Mouse (Mus musculus) kidney, postnatal 0 days (tissue): ENCODE measurements around the gene Nelfa. TPM values are rescaled to one million over a fixed set of nuclear protein-coding genes. Genes with fewer than 3 reads are reported as not detected.

Experiments
- ATAC-seq: fragments of 200-750 bp; cut with Nextera tagmentation; replicated peaks from 2 replicates; pipeline ENCODE4 v1.8.0; 2017; ENCODE audit warnings: low read depth, moderate number of reproducible peaks, moderate TSS enrichment, moderate library complexity; ENCODE audit not compliant: low FRiP score
- DNase-seq: peaks from one replicate; pipeline ENCODE4 v3.0.0-alpha.2; 2016; ENCODE audit warnings: low spot score
- H3K27ac ChIP-seq: fragments of 300-500 bp; sonication (generic); 2 replicates; pipeline ENCODE4 v1.5.1; 2014; ENCODE audit warnings: mild to moderate bottlenecking
- H3K27me3 ChIP-seq: fragments of 300-500 bp; sonication (generic); 2 replicates; pipeline ENCODE4 v1.6.1; 2014; ENCODE audit warnings: low read length, mixed read lengths; ENCODE audit not compliant: insufficient read depth
- H3K36me3 ChIP-seq: fragments of 300-500 bp; sonication (generic); 2 replicates; pipeline ENCODE4 v1.6.1; 2014; ENCODE audit warnings: low read length, mixed read lengths; ENCODE audit not compliant: insufficient read depth
- H3K4me1 ChIP-seq: fragments of 300-500 bp; sonication (generic); replicated peaks from 2 replicates; pipeline ENCODE4 v1.6.1; 2014; ENCODE audit warnings: antibody characterized with exemption, low read length, mixed read lengths; ENCODE audit not compliant: insufficient read depth
- H3K4me2 ChIP-seq: fragments of 300-500 bp; sonication (generic); 2 replicates; pipeline ENCODE4 v1.6.1; 2014; ENCODE audit warnings: mild to moderate bottlenecking, low read length, moderate library complexity, mixed read lengths
- H3K4me3 ChIP-seq: fragments of 300-500 bp; sonication (generic); replicated peaks from 2 replicates; pipeline ENCODE4 v1.5.1; 2014; ENCODE audit warnings: low read depth, low read length
- H3K9ac ChIP-seq: fragments of 300-500 bp; sonication (generic); 2 replicates; pipeline ENCODE4 v1.6.1; 2014; ENCODE audit warnings: low read depth, low read length
- H3K9me3 ChIP-seq: fragments of 300-500 bp; sonication (generic); replicated peaks from 2 replicates; pipeline ENCODE4 v1.6.1; 2016; ENCODE audit warnings: low read length, inconsistent platforms, mixed read lengths
- CTCF ChIP-seq: IDR thresholded peaks from 2 replicates; pipeline ENCODE4 v1.5.1; 2016; ENCODE audit warnings: antibody characterized with exemption, low read depth, mild to moderate bottlenecking, moderate library complexity
- WGBS: fragments of 180-500 bp; shearing (Covaris S2); extraction: QIAGEN DNeasy Blood & Tissue Kit; methylation state at CpG from one replicate; pipeline ENCODE4 v1.1.7; 2014; 5-methylcytosine and 5-hydroxymethylcytosine counted together
- polyA plus RNA-seq: library from polyadenylated mRNA; unstranded; fragments of >200 nt; fragmentation: Nextera tagmentation; extraction: Ambion mirVana; gene quantifications from 2 replicates; pipeline ENCODE4 v1.2.1, GENCODE M21; 2015

Gene Nelfa
- polyA plus RNA-seq, 1 experiment from 2014 or later = 41.0 TPM

GRCm38 (mm10) chr5:33895116-33895515 lies 41.1 kb downstream of the Nelfa start:
- H3K27ac ChIP-seq = no peak overlapping the region
- H3K9me3 ChIP-seq = no peaks in the 10 kb centered on the region
- no peak for TF ChIP-seq CTCF

GRCm38 (mm10) chr5:33893406-33893805 lies 42.8 kb downstream of the Nelfa start:
- peaks cover 62% of the 10 kb centered on the region for H3K36me3 ChIP-seq
- no peak overlapping the region for H3K27ac ChIP-seq
- no peak for TF ChIP-seq CTCF
- ATAC-seq (no peak), DNase-seq (no peak)
- 87% methylated on average over 6 of the region's 6 CpGs for WGBS
- H3K4me3 ChIP-seq = no peak overlapping the region
- H3K9me3 ChIP-seq = no peaks in the 10 kb centered on the region
- no peak overlapping the region for H3K9ac ChIP-seq
- no peaks in the 10 kb centered on the region for H3K4me1 ChIP-seq
- no peak overlapping the region for H3K4me2 ChIP-seq
- no peaks in the 10 kb centered on the region for H3K27me3 ChIP-seq

More at GRCm38 (mm10) chr5:33895116-33895515, 41.1 kb downstream of the Nelfa start:
- no peak overlapping the region for H3K4me3 ChIP-seq
- peaks cover 78% of the 10 kb centered on the region for H3K36me3 ChIP-seq
- H3K27me3 ChIP-seq = no peaks in the 10 kb centered on the region
- no peak overlapping the region for H3K9ac ChIP-seq
- no peaks in the 10 kb centered on the region for H3K4me1 ChIP-seq
- no peak overlapping the region for H3K4me2 ChIP-seq
- no peak for DNase-seq
- 66% methylated on average over 9 of the region's 9 CpGs for WGBS
- ATAC-seq = no peak; the same call in 1 of the 2 replicates

GRCm38 (mm10) chr5:33881118-33881517 lies 55.1 kb downstream of the Nelfa start:
- no peaks in the 10 kb centered on the region for H3K27me3 ChIP-seq
- WGBS = 93% methylated on average over 4 of the region's 4 CpGs
- DNase-seq (no peak), ATAC-seq (no peak)
- H3K27ac ChIP-seq = no peak overlapping the region
- H3K4me3 ChIP-seq = no peak overlapping the region
- no peak overlapping the region for H3K9ac ChIP-seq
- H3K4me2 ChIP-seq = no peak overlapping the region
- peaks cover 61% of the 10 kb centered on the region for H3K36me3 ChIP-seq
- no peak for TF ChIP-seq CTCF
- no peaks in the 10 kb centered on the region for H3K9me3 ChIP-seq
- no peaks in the 10 kb centered on the region for H3K4me1 ChIP-seq

- Histone ChIP-seq H3K9me3 (no peaks in the 10 kb centered on the region), H3K4me3 (no peak overlapping the region), H3K36me3 (peaks cover 31% of the 10 kb centered on the region; the same call in 1 of the 2 replicates), H3K9ac (no peak overlapping the region), H3K27ac (no peak overlapping the region), H3K4me2 (no peak overlapping the region), H3K4me1 (no peaks in the 10 kb centered on the region), H3K27me3 (no peaks in the 10 kb centered on the region)
- 91% methylated on average over 1 of the region's 1 CpGs for WGBS
- DNase-seq (no peak), ATAC-seq (no peak)
- TF ChIP-seq CTCF = no peak
Observed at GRCm38 (mm10) chr5:33875472-33875871, 60.7 kb downstream of the Nelfa start.

- Histone ChIP-seq H3K4me2 (no peak overlapping the region), H3K36me3 (peaks cover 39% of the 10 kb centered on the region), H3K9ac (no peak overlapping the region), H3K4me3 (no peak overlapping the region), H3K9me3 (no peaks in the 10 kb centered on the region), H3K27ac (no peak overlapping the region), H3K27me3 (no peaks in the 10 kb centered on the region), H3K4me1 (no peaks in the 10 kb centered on the region)
- no peak for ATAC-seq
- TF ChIP-seq CTCF = no peak
- DNase-seq = no peak
Observed at GRCm38 (mm10) chr5:33857693-33858092, 78.5 kb downstream of the Nelfa start.

GRCm38 (mm10) chr5:33854019-33854418 lies 82.2 kb downstream of the Nelfa start:
- H3K4me3 ChIP-seq = no peak overlapping the region
- H3K36me3 ChIP-seq = peaks cover 29% of the 10 kb centered on the region
- no peaks in the 10 kb centered on the region for H3K27me3 ChIP-seq
- no peak overlapping the region for H3K4me2 ChIP-seq
- no peak overlapping the region for H3K9ac ChIP-seq
- H3K4me1 ChIP-seq = no peaks in the 10 kb centered on the region
- H3K9me3 ChIP-seq = no peaks in the 10 kb centered on the region
- TF ChIP-seq CTCF = peak; percentile 30; the same call in 1 of the 2 replicates
- 82% methylated on average over 2 of the region's 2 CpGs for WGBS
- DNase-seq (no peak), ATAC-seq (no peak)
- H3K27ac ChIP-seq = no peak overlapping the region

- Histone ChIP-seq H3K36me3 (peaks cover 23% of the 10 kb centered on the region), H3K9me3 (no peaks in the 10 kb centered on the region), H3K27me3 (no peaks in the 10 kb centered on the region), H3K4me2 (no peak overlapping the region), H3K27ac (no peak overlapping the region), H3K4me3 (no peak overlapping the region), H3K9ac (no peak overlapping the region), H3K4me1 (no peaks in the 10 kb centered on the region)
- DNase-seq (no peak), ATAC-seq (no peak)
- TF ChIP-seq CTCF = no peak; the same call in 1 of the 2 replicates
- WGBS = 96% methylated on average over 1 of the region's 1 CpGs
Observed at GRCm38 (mm10) chr5:33853086-33853485, 83.1 kb downstream of the Nelfa start.
